Comparison of ENCODE assay signal across 15 mouse cellular contexts in the genomic region with DNA sequence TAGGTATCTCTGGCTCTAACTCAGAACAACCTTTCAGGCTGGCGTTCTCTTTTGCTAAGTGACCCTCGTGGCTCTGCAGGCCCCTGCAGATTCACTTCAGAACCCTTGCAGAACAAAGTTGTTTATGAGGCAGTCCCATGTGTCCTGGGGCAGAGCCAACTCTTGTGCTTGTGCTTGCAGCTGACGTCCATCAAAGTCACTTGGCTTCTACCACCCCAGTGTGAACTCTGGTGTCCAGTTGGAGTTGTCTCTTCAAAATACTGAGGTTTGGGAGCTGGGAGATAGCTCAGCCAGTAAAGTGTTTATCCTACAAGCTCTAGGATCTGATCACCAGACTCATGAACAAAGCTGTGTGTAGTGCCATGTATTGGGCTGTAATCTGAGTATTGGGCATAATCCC. TPM values are rescaled to one million over a fixed set of nuclear protein-coding genes. Genes with fewer than 3 reads are reported as not detected.
DNase-seq lines count a peak whose midpoint lies in the region; ATAC-seq and TF ChIP-seq lines count a peak whose summit lies in the region.
"Had no signal": no experiment of that assay in that cellular context is flagged by ENCODE, and none has a peak within 500 bp of the region (broad histone marks: within the 10 kb centered on the region; RNA-seq: fewer than 3 reads in every experiment).

No protein-coding gene starts in this region.

- TF ChIP-seq EP300 in heart, adult 2 months (IDR thresholded peaks at IDR 0.05; ENCODE audit: insufficient read depth, low read depth, low read length): no peak

- 55% methylated on average over 3 of the region's 3 CpGs for WGBS in kidney, adult 2 months
- WGBS in heart, adult 2 months: 58% methylated on average over 3 of the region's 3 CpGs
- 47% methylated on average over 3 of the region's 3 CpGs for WGBS in intestine, embryonic 15.5 days
- 84% methylated on average over 3 of the region's 3 CpGs for WGBS in hindbrain, embryonic 10.5 days

- no peaks in the 10 kb centered on the region for H3K9me3 ChIP-seq in intestine, embryonic 15.5 days
- no peaks in the 10 kb centered on the region for H3K9me3 ChIP-seq in hindbrain, embryonic 10.5 days
- H3K9me3 ChIP-seq: liver, embryonic 13.5 days had no signal

- no peak for TF ChIP-seq CTCF in kidney, adult 2 months (conservative IDR thresholded peaks at IDR 0.05; ENCODE audit: insufficient read depth, insufficient read length, low read depth, low read length)
- TF ChIP-seq CTCF in heart, adult 2 months (IDR thresholded peaks at IDR 0.05): no peak

- no peak overlapping the region for H3K27ac ChIP-seq in kidney, adult 2 months (ENCODE audit: insufficient read depth, low read depth, low read length)
- H3K27ac ChIP-seq in heart, adult 2 months: no peak overlapping the region
- no peak overlapping the region for H3K27ac ChIP-seq in intestine, embryonic 15.5 days
- no peak overlapping the region for H3K27ac ChIP-seq in hindbrain, embryonic 10.5 days
- H3K27ac ChIP-seq: liver, embryonic 13.5 days had no signal

- no peaks in the 10 kb centered on the region for H3K4me1 ChIP-seq in kidney, adult 2 months (ENCODE audit: control insufficient read depth, insufficient read depth, low read length)
- no peaks in the 10 kb centered on the region for H3K4me1 ChIP-seq in heart, adult 2 months (ENCODE audit: control insufficient read depth, insufficient read depth, low read length)
- H3K4me1 ChIP-seq in intestine, embryonic 15.5 days (replicated peaks): no peaks in the 10 kb centered on the region
- 0 out of 2 replicates have a peak, but pooled peaks cover 3% of the 10 kb centered on the region for H3K4me1 ChIP-seq in hindbrain, embryonic 10.5 days (replicated peaks)
- H3K4me1 ChIP-seq: liver, embryonic 13.5 days had no signal

- TF ChIP-seq POLR2A in kidney, adult 2 months (IDR thresholded peaks at IDR 0.05; ENCODE audit: low read depth, low read length): no peak
- no peak for TF ChIP-seq POLR2A in heart, adult 2 months (IDR thresholded peaks at IDR 0.05; ENCODE audit: insufficient read depth, low read depth, low read length)

- H3K9ac ChIP-seq in heart, adult 2 months (ENCODE audit: low read depth, low read length): no peak overlapping the region
- H3K9ac ChIP-seq in intestine, embryonic 15.5 days: no peak overlapping the region
- H3K9ac ChIP-seq: liver, embryonic 13.5 days had no signal

- H3K4me2 ChIP-seq in intestine, embryonic 15.5 days (replicated peaks): no peak overlapping the region
- H3K4me2 ChIP-seq: liver, embryonic 13.5 days had no signal

- H3K79me2 ChIP-seq in heart, adult 2 months (replicated peaks; ENCODE audit: control insufficient read depth, insufficient read depth, low read length): no peaks in the 10 kb centered on the region

- DNase-seq in kidney, postnatal 14 days: peak; percentile 68
- DNase-seq in kidney, adult 2 months: no peak
- peak; percentile 43 to 45 for DNase-seq in heart, adult 2 months
- DNase-seq in heart, postnatal 10 days: peak; percentile 43 to 52
- DNase-seq in lung, postnatal 10 days: peak; percentile 88
- DNase-seq in hindbrain, embryonic 10.5 days (ENCODE audit: low spot score): no peak
- DNase-seq: embryo, embryonic 11 days; gastrocnemius, postnatal 36 days; liver, embryonic 13.5 days; right cerebral cortex, adult 18-20 months had no signal

- intact Hi-C loops in heart, adult 2 months (cut with DNase I): no loop called here
- intact Hi-C loops in heart, postnatal 10 days (cut with DNase I): no loop called here

- ATAC-seq in intestine, embryonic 15.5 days: no peak
- ATAC-seq: activated CD4-positive, CD25-positive, alpha-beta regulatory T cell, adult 4 months; intestine, embryonic 16.5 days had no signal

- no peaks in the 10 kb centered on the region for H3K27me3 ChIP-seq in kidney, adult 2 months (replicated peaks; ENCODE audit: control insufficient read depth, insufficient read depth, low read length)
- no peaks in the 10 kb centered on the region for H3K27me3 ChIP-seq in heart, adult 2 months (ENCODE audit: control insufficient read depth, insufficient read depth, low read length)
- H3K27me3 ChIP-seq in intestine, embryonic 15.5 days (replicated peaks): no peaks in the 10 kb centered on the region
- no peaks in the 10 kb centered on the region for H3K27me3 ChIP-seq in hindbrain, embryonic 10.5 days (ENCODE audit: insufficient read depth, poor library complexity, severe bottlenecking)
- H3K27me3 ChIP-seq: liver, embryonic 13.5 days had no signal

- no peaks in the 10 kb centered on the region for H3K36me3 ChIP-seq in kidney, adult 2 months (ENCODE audit: control insufficient read depth, insufficient read depth, low read length)
- no peaks in the 10 kb centered on the region for H3K36me3 ChIP-seq in heart, adult 2 months (ENCODE audit: control insufficient read depth, insufficient read depth, low read length)
- no peaks in the 10 kb centered on the region for H3K36me3 ChIP-seq in intestine, embryonic 15.5 days
- no peaks in the 10 kb centered on the region for H3K36me3 ChIP-seq in hindbrain, embryonic 10.5 days
- H3K36me3 ChIP-seq: liver, embryonic 13.5 days had no signal

- H3K4me3 ChIP-seq in kidney, adult 2 months (ENCODE audit: insufficient read depth, low read depth, low read length): no peak overlapping the region
- H3K4me3 ChIP-seq in heart, adult 2 months: no peak overlapping the region
- H3K4me3 ChIP-seq in intestine, embryonic 15.5 days (replicated peaks): no peak overlapping the region
- no peak overlapping the region for H3K4me3 ChIP-seq in hindbrain, embryonic 10.5 days
- H3K4me3 ChIP-seq: erythroblast, embryonic 14.5 days; liver, embryonic 13.5 days had no signal

RNA-seq across cellular contexts. Expression of a gene that starts 37.6 kb away (rescaled TPM):
- 0.07 and 0.50 TPM in 2 replicates for polyA plus RNA-seq in kidney, adult 2 months (2012; rRNA removed)
- under 1 TPM; 0.31 to 0.39 TPM for total RNA-seq in heart, adult 2 months (2021)
- 0.35 TPM in 2 replicates for polyA plus RNA-seq in heart, adult 2 months (2012; rRNA removed)
- under 1 TPM; 0.62 to 0.74 TPM for total RNA-seq in heart, postnatal 10 days (2021)
- 0.53 and 0.72 TPM in 2 replicates for polyA plus RNA-seq in intestine, embryonic 15.5 days (2015; fragmentation: Nextera tagmentation; extraction: Ambion mirVana)
- polyA plus RNA-seq in hindbrain, embryonic 10.5 days (2016; fragmentation: Nextera tagmentation; extraction: Ambion mirVana): 0.06 and 0.13 TPM in 2 replicates
- total RNA-seq: megakaryocyte-erythroid progenitor cell, adult 5-6 weeks had no signal
- polyA plus RNA-seq: activated CD4-positive, CD25-positive, alpha-beta regulatory T cell, adult 4 months; erythroblast, embryonic 14.5 days had no signal

Comparison
In these comparisons a context has a peak if more than half of its experiments do, and no peak if none do; other contexts are left out.
1. DNase-seq: peak in kidney, postnatal 14 days (single experiment), heart, adult 2 months (2 of 2), heart, postnatal 10 days (2 of 2) and lung, postnatal 10 days (single experiment); none in kidney, adult 2 months (single experiment) and hindbrain, embryonic 10.5 days (single experiment).